Mouse (Mus musculus): Measurements from ENCODE around the gene Zdhhc14. TPM values are rescaled to one million over a fixed set of nuclear protein-coding genes. Genes with fewer than 3 reads are reported as not detected.

Zdhhc14 gene
- polyA plus RNA-seq, 1 experiment: 24.8 TPM

DNA sequence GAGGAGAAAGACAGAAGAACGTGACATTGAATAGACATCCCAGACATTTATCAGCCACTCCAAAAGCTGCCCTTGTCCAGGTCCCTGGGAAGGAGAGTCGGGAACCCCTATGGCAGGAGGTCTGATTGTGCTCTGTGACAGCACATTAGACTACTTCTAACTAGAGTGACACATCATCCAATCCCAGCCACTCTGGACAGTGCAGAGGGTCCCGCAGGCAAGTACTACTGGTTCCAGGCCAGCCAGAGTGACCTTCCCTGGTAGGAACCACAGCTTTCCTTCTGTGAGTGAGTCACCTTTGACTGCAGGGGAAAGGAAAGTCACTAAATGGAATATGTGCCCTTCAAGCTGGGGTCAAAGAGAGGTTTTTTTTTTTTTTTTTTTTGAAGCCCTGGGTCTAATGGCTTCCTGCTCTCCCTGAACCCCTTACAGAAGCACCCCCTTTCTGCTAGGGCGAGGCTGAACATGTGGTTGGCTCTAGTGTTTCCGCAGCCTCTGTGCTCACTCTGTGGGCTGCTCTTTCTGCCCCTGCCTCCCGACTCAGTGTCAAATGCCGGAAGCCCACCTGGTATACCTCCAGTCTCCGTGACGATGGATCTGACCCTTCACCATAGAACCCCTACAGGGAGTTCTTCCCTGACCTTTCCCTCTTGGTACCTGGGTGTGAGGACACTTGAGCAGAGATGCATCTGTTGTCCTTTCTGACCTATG lies 276.6 kb downstream of the Zdhhc14 start:
- H3K4me1 ChIP-seq (ENCODE audit: control insufficient read depth, insufficient read depth, low read length): no peaks in the 10 kb centered on the region; the same call in 1 of the 2 replicates
- DNase-seq: no peak
- WGBS: 86% methylated on average over 9 of the region's 9 CpGs
- TF ChIP-seq CTCF (IDR thresholded peaks at IDR 0.05; ENCODE audit: borderline replicate concordance, insufficient read depth, low read depth, low read length) (no peak), POLR2A (IDR thresholded peaks at IDR 0.05; ENCODE audit: borderline replicate concordance, insufficient read depth, low read length) (no peak)
- no peak overlapping the region for H3K27ac ChIP-seq (ENCODE audit: insufficient read depth, low read length)
- no peaks in the 10 kb centered on the region for H3K27me3 ChIP-seq (ENCODE audit: control insufficient read depth, insufficient read depth, low read length)
- no peak overlapping the region for H3K4me3 ChIP-seq (replicated peaks; ENCODE audit: insufficient read depth, low read depth, low read length)

GRCm38 (mm10) chr17:5769776-5770175 lies 277.4 kb downstream of the Zdhhc14 start:
- WGBS: 14% methylated on average over 7 of the region's 7 CpGs
- H3K4me3 ChIP-seq (replicated peaks; ENCODE audit: insufficient read depth, low read depth, low read length): no peak overlapping the region

GRCm38 (mm10) chr17:5770265-5771249 lies 278.2 kb downstream of the Zdhhc14 start:
- 12% methylated on average over 22 of the region's 22 CpGs for WGBS
- Histone ChIP-seq H3K4me1 (ENCODE audit: control insufficient read depth, insufficient read depth, low read length) (no peaks in the 10 kb centered on the region; the same call in 1 of the 2 replicates), H3K27me3 (ENCODE audit: control insufficient read depth, insufficient read depth, low read length) (no peaks in the 10 kb centered on the region), H3K4me3 (replicated peaks; ENCODE audit: insufficient read depth, low read depth, low read length) (no peak overlapping the region), H3K27ac (ENCODE audit: insufficient read depth, low read length) (no peak overlapping the region)
- TF ChIP-seq POLR2A (IDR thresholded peaks at IDR 0.05; ENCODE audit: borderline replicate concordance, insufficient read depth, low read length) (no peak), CTCF (IDR thresholded peaks at IDR 0.05; ENCODE audit: borderline replicate concordance, insufficient read depth, low read depth, low read length) (no peak)
- DNase-seq: no peak

More at GRCm38 (mm10) chr17:5769776-5770175, 277.4 kb downstream of the Zdhhc14 start:
- DNase-seq: peak; percentile 39 to 49
- Histone ChIP-seq H3K4me1 (ENCODE audit: control insufficient read depth, insufficient read depth, low read length) (no peaks in the 10 kb centered on the region; the same call in 1 of the 2 replicates), H3K27me3 (ENCODE audit: control insufficient read depth, insufficient read depth, low read length) (no peaks in the 10 kb centered on the region), H3K27ac (ENCODE audit: insufficient read depth, low read length) (no peak overlapping the region)
- TF ChIP-seq CTCF (IDR thresholded peaks at IDR 0.05; ENCODE audit: borderline replicate concordance, insufficient read depth, low read depth, low read length) (no peak), POLR2A (IDR thresholded peaks at IDR 0.05; ENCODE audit: borderline replicate concordance, insufficient read depth, low read length) (no peak)

GRCm38 (mm10) chr17:5780213-5780975 lies 288.0 kb downstream of the Zdhhc14 start:
- no peaks in the 10 kb centered on the region for H3K27me3 ChIP-seq (ENCODE audit: control insufficient read depth, insufficient read depth, low read length)
- DNase-seq: no peak
- 51% methylated on average over 5 of the region's 5 CpGs for WGBS
- no peak overlapping the region for H3K27ac ChIP-seq (ENCODE audit: insufficient read depth, low read length)
- H3K4me1 ChIP-seq (ENCODE audit: control insufficient read depth, insufficient read depth, low read length): no peaks in the 10 kb centered on the region
- no peak overlapping the region for H3K4me3 ChIP-seq (replicated peaks; ENCODE audit: insufficient read depth, low read depth, low read length)
- TF ChIP-seq POLR2A (IDR thresholded peaks at IDR 0.05; ENCODE audit: borderline replicate concordance, insufficient read depth, low read length) (no peak), CTCF (IDR thresholded peaks at IDR 0.05; ENCODE audit: borderline replicate concordance, insufficient read depth, low read depth, low read length) (no peak)

DNA sequence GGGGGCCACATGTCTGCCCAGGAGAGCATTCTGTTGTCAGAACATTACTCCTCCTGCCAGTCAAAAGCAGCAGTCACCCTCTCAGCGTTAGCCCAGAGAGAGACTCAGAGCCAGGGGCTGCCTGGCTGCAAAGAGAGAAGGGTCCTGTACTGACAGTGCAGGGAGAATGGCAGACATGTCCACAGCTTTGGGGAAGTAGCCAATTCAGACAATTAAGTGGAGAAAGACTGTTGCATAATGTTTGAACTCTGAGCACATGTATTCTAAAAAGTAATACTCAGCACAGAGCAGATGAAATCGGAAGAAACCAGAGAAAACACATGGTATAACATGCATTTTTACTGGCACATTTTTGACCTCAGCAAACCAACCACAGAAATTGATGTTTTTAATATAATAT lies 292.9 kb downstream of the Zdhhc14 start:
- TF ChIP-seq CTCF (IDR thresholded peaks at IDR 0.05; ENCODE audit: borderline replicate concordance, insufficient read depth, low read depth, low read length): no peak
- no peak for TF ChIP-seq POLR2A (IDR thresholded peaks at IDR 0.05; ENCODE audit: borderline replicate concordance, insufficient read depth, low read length)
- no peak for DNase-seq
- Histone ChIP-seq H3K27ac (ENCODE audit: insufficient read depth, low read length) (no peak overlapping the region), H3K4me1 (ENCODE audit: control insufficient read depth, insufficient read depth, low read length) (no peaks in the 10 kb centered on the region), H3K27me3 (ENCODE audit: control insufficient read depth, insufficient read depth, low read length) (no peaks in the 10 kb centered on the region), H3K4me3 (replicated peaks; ENCODE audit: insufficient read depth, low read depth, low read length) (no peak overlapping the region)
- 48% methylated on average over 2 of the region's 2 CpGs for WGBS

- Histone ChIP-seq H3K4me3 (replicated peaks; ENCODE audit: insufficient read depth, low read depth, low read length) (no peak overlapping the region), H3K27ac (ENCODE audit: insufficient read depth, low read length) (no peak overlapping the region), H3K4me1 (ENCODE audit: control insufficient read depth, insufficient read depth, low read length) (no peaks in the 10 kb centered on the region; the same call in 1 of the 2 replicates), H3K27me3 (ENCODE audit: control insufficient read depth, insufficient read depth, low read length) (no peaks in the 10 kb centered on the region)
- WGBS: 91% methylated on average over 12 of the region's 12 CpGs
- TF ChIP-seq POLR2A (IDR thresholded peaks at IDR 0.05; ENCODE audit: borderline replicate concordance, insufficient read depth, low read length): no peak
- TF ChIP-seq CTCF (IDR thresholded peaks at IDR 0.05; ENCODE audit: borderline replicate concordance, insufficient read depth, low read depth, low read length): no peak
- DNase-seq: no peak
Measured at GRCm38 (mm10) chr17:5792164-5792791, 299.9 kb downstream of the Zdhhc14 start.

- Histone ChIP-seq H3K27ac (ENCODE audit: insufficient read depth, low read length) (no peak overlapping the region), H3K27me3 (ENCODE audit: control insufficient read depth, insufficient read depth, low read length) (no peaks in the 10 kb centered on the region), H3K4me1 (ENCODE audit: control insufficient read depth, insufficient read depth, low read length) (peaks cover 9% of the 10 kb centered on the region), H3K4me3 (replicated peaks; ENCODE audit: insufficient read depth, low read depth, low read length) (no peak overlapping the region)
- 76% methylated on average over 4 of the region's 4 CpGs for WGBS
- TF ChIP-seq POLR2A (IDR thresholded peaks at IDR 0.05; ENCODE audit: borderline replicate concordance, insufficient read depth, low read length) (no peak), CTCF (IDR thresholded peaks at IDR 0.05; ENCODE audit: borderline replicate concordance, insufficient read depth, low read depth, low read length) (no peak)
- no peak for DNase-seq
Measured at GRCm38 (mm10) chr17:5793593-5793992, 301.2 kb downstream of the Zdhhc14 start.

All from cerebellum, adult 2 months (tissue).